Mouse (Mus musculus) right cerebral cortex, postnatal 36 days (tissue): ENCODE results near the gene Cdc7.

Experiments used
- DNase-seq, 2 experiments: peaks; one replicate each; pipeline ENCODE4 v3.0.0; 2022; ENCODE audit warnings: low spot score in 2 of 2, mixed read lengths in 1 of 2

Cdc7 gene

GRCm38 (mm10) chr5:107022064-107022428, 57.9 kb downstream of the Cdc7 start:
- no peak for DNase-seq

GRCm38 (mm10) chr5:107023951-107024350, 59.8 kb downstream of the Cdc7 start:
- no peak for DNase-seq

- DNase-seq: no peak
These were observed 61.2 kb downstream of the Cdc7 start for GRCm38 (mm10) chr5:107025371-107025770.

DNA sequence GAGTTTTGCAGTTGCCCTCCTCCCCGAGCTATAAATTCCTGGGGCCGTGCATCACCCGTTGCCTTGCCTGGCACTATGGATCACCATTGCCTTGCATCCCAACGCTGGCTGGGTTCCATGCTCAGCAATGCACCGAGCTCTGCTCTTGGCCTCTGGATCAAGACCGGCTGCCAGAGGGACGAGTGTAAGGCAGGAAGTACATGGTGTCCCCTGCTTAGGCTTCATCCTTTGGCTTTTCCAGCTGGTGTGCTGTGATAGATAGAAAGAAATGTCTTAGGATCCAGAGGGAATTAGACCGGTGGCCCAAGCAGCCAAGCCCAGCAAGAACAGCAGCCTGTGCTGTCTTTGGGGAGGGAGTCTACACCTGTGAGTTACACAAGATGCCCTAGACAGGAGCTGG, 61.7 kb downstream of the Cdc7 start:
- DNase-seq: no peak

- no peak for DNase-seq
These were observed 63.5 kb downstream of the Cdc7 start for GRCm38 (mm10) chr5:107027616-107028015.

DNA sequence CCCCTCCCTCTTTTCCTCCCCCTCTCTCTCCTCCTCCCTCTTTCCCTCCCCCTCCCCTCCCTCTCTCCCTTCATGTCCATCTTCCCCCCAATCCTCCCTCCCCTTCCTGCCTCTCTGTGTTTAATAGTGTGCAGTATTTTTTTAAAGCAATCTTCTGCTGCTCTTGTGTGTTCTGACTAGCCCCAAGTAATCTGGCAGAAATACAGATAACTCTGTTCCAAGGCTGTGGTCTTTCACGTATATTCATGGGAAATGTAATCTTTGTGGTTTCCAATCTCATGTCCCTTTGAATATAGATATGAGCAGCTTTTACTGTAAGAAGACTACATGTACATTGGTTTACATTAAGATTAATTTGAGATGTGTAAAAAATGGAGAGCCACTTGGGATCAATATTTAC, 64.4 kb downstream of the Cdc7 start:
- no peak for DNase-seq

- DNase-seq: no peak
These were observed 65.7 kb downstream of the Cdc7 start for GRCm38 (mm10) chr5:107029801-107030200.

GRCm38 (mm10) chr5:107030821-107031220, 66.7 kb downstream of the Cdc7 start:
- no peak for DNase-seq
